Mouse (Mus musculus): ENCODE data around the gene Prcd.
"Not testable (repeated sequence)": the region's sequence is repeated elsewhere in the genome, so short reads cannot be mapped to it uniquely, and the experiment has no call there.

Prcd gene

GRCm38 (mm10) chr11:116653234-116653633 is at the start of gene Prcd:
TSS of gene Prcd (plus strand) at chr11:116653534.
- DNase-seq (ENCODE audit: low spot score), result no peak

GRCm38 (mm10) chr11:116604097-116604496 is 49.2 kb upstream of the Prcd start:
- peak; percentile 43 for DNase-seq (ENCODE audit: low spot score)

GRCm38 (mm10) chr11:116607717-116608116 is 45.6 kb upstream of the Prcd start:
- no peak for DNase-seq (ENCODE audit: low spot score)

- DNase-seq (ENCODE audit: low spot score), result no peak
Observed at GRCm38 (mm10) chr11:116609965-116610630, 43.2 kb upstream of the Prcd start.

GRCm38 (mm10) chr11:116611168-116611567 is 42.2 kb upstream of the Prcd start:
- not testable (repeated sequence) for DNase-seq (ENCODE audit: low spot score)

GRCm38 (mm10) chr11:116611883-116612282 is 41.5 kb upstream of the Prcd start:
- DNase-seq (ENCODE audit: low spot score), result no peak

GRCm38 (mm10) chr11:116612554-116612953 is 40.8 kb upstream of the Prcd start:
- DNase-seq (ENCODE audit: low spot score), result no peak

GRCm38 (mm10) chr11:116613234-116613633 is 40.1 kb upstream of the Prcd start:
- DNase-seq (ENCODE audit: low spot score), result no peak

DNA sequence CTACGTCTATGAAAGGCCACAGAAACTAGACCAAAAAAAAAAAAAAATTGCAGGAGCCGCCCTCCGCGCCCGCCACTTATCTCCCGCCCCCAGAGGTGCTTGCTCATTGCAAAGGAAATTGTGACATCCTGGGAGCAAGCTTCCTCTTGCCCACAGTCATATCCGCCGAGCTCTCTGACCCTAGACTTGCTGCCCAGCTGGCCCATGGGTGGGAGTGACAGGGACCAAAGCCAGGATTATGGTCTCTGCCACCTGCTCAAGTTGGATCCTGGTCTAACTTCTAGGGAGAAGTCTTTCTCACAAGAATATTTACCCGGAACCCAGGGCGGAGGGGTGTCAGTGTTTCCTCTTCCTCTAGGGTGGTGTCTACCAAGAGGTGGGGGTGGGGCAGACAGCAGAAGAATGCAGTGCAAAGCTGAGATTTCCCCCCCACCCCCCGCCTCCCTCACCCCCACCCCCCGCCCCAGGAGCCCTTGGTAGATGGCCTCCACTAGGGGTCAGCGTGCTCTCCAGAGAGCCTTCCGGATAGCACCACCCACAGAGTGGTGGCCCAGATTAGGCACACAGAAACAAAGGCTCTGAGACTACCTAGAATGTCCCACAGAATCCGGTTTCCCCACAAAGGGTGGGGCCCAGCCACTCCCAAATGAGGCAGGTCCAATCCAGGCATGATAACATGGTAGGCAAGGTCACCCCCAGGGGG is 37.4 kb upstream of the Prcd start:
- DNase-seq (ENCODE audit: low spot score), result peak; percentile 59

DNA sequence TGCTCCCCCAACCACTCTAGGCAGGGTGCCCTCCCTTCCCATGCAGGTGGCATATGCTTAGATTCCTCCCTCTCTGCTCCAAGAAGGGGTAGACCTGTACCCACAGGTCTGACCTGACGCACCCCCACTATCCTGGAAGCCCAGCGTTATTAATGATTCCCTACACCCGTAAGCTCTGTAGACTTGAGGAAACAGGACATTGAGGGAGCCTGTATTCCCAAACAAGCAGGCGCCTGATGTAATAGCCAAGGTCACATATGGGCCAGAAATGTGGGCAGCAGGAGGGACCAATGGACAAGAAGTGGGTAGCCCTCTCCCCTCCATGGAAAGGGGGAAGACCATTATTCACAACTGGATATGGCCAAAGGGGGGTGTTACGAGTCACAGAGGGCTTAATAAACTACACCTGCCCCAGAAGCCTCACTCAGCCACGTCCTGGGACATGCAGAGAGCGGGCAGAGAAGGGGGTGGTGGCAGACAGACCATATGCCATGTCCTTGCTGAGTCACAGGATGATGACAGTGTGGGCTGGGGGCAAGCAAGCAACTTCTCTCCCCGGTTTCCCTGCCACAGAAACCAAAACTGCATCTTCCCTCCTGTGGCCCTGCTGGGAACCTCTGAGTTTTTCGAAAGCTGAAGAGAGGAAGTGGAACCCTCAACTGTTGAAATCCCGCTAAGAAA is 36.8 kb upstream of the Prcd start:
- DNase-seq (ENCODE audit: low spot score), result no peak

DNA sequence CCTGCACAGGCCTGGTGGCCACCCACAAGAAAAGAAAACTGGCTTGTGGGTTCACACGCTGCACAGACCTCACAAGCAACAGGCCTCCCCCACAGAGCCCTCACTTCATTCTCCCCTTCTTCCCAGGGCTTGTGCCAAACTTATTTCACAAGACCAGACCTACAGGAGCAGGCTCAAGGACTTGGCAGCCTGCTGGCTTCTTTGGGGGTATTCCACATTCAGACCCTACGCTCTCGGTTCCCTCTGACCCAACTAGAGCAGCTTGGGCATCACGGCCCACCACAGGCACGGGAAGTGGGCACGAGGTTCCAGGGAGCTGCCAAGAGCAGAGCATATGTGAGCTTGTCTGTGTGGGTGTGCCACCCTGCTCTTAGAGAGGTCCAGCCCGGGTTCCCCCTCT is 35.7 kb upstream of the Prcd start:
- DNase-seq (ENCODE audit: low spot score), result peak; percentile 71

GRCm38 (mm10) chr11:116618666-116619065 is 34.7 kb upstream of the Prcd start:
- no peak for DNase-seq (ENCODE audit: low spot score)

GRCm38 (mm10) chr11:116619156-116619555 is 34.2 kb upstream of the Prcd start:
- DNase-seq (ENCODE audit: low spot score), result no peak

GRCm38 (mm10) chr11:116619561-116619960 is 33.8 kb upstream of the Prcd start:
- DNase-seq (ENCODE audit: low spot score), result no peak

DNA sequence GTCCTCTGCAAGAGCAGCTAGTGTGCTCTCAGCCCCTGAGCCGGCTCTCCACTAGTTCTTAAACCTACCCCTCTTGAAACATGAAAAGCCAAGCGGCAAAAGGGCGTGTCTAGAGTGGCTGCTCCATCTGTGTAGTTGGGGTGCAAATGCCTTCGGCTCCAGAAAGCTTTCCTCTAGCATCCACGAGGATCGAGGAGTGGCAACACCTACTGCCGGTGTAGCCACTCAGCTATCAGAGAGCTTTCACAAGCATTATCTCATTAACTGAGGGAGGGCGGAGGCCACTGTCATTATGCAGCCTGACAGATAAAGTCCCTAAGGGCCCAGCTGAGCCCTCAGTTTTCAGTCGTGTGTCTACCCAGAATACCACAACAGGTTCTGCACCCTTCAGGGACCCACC is 33.3 kb upstream of the Prcd start:
- DNase-seq (ENCODE audit: low spot score), result no peak

- DNase-seq (ENCODE audit: low spot score), result no peak
Observed at GRCm38 (mm10) chr11:116620559-116621253, 32.6 kb upstream of the Prcd start.

- peak; percentile 90 for DNase-seq (ENCODE audit: low spot score)
Observed at GRCm38 (mm10) chr11:116621258-116621704, 32.1 kb upstream of the Prcd start.

- DNase-seq (ENCODE audit: low spot score), result no peak
Observed at GRCm38 (mm10) chr11:116623281-116624124, 29.8 kb upstream of the Prcd start.

DNA sequence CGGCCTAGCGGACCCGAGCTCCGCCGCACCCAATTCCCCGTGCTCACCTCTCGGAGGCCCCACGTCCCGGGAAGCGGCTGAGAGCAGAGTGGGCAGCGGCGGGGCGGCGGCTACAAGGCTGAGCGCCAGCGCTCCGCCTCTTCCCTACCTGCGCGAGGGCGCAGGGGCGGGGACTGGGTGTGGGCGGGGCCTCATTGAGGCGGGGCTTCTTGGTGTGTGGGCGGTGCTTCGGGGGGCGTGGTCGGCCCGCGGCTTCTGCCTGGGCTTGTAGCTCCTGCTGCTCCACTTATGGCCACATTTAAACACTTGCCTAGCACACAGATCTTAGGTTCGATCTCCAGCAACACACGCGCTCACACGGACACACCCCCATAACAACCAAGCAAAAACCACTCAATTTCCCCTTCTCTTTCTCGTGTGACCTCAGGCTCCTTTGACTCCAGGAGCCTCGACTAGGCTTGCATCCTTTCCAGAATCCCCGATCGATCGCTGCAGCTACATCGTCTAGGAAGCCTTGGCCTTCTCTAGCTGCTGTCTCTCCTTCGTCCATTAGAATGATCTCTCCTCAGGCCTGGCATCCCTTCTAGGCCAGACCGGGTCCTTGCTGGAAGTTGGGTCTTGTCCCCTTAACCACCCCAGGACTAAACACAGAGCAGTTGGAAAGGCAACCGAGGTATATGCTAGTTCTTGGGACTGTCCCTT is 29.1 kb upstream of the Prcd start:
- DNase-seq (ENCODE audit: low spot score), result peak; percentile 81

GRCm38 (mm10) chr11:116625081-116626000 is 28.0 kb upstream of the Prcd start:
- DNase-seq (ENCODE audit: low spot score), result no peak
